Mouse (Mus musculus) MEL (cell line): ENCODE data around the gene Megf8. TPM values are rescaled to one million over a fixed set of nuclear protein-coding genes. Genes with fewer than 3 reads are reported as not detected.

Experiments
- DNase-seq: peaks from one replicate; pipeline ENCODE4 v3.0.0; 2011; ENCODE audit warnings: low read depth, low spot score
- H3K27ac ChIP-seq: 2 replicates; pipeline ENCODE4 v1.5.1; 2012; ENCODE audit warnings: low read depth, mild to moderate bottlenecking, control low read depth, low read length, moderate library complexity; ENCODE audit not compliant: control insufficient read depth
- H3K27me3 ChIP-seq, 2 experiments: fragments of 150-350 bp in 1 of 2; sonication (generic) in 1 of 2; 2 replicates each; pipeline ENCODE4 v1.6.1; 2012; ENCODE audit warnings: low read length in 2 of 2, mild to moderate bottlenecking in 2 of 2, improper control_type of control experiment in 1 of 2, moderate library complexity in 1 of 2; ENCODE audit not compliant: insufficient read depth in 2 of 2, control insufficient read depth in 1 of 2
- H3K36me3 ChIP-seq, 2 experiments: 2 replicates each; pipeline ENCODE4 v1.6.1; 2012 to 2014; ENCODE audit warnings: low read length in 2 of 2, improper control_type of control experiment in 1 of 2, inconsistent platforms in 1 of 2, mild to moderate bottlenecking in 1 of 2; ENCODE audit not compliant: insufficient read depth in 2 of 2, control insufficient read depth in 1 of 2
- H3K4me1 ChIP-seq, 2 experiments: fragments of 150-350 bp in 1 of 2; sonication (generic) in 1 of 2; 2 replicates each; pipeline ENCODE4 v1.6.1; 2012; ENCODE audit warnings: low read length in 2 of 2, improper control_type of control experiment in 1 of 2, mild to moderate bottlenecking in 1 of 2; ENCODE audit not compliant: insufficient read depth in 2 of 2, control insufficient read depth in 1 of 2
- H3K4me3 ChIP-seq, 2 experiments: fragments of 150-350 bp in 1 of 2; sonication (generic) in 1 of 2; 2 replicates each; pipeline ENCODE4 v1.5.1; 2012; ENCODE audit warnings: low read depth in 2 of 2, low read length in 2 of 2, mild to moderate bottlenecking in 2 of 2, moderate library complexity in 2 of 2, control low read depth in 1 of 2, improper control_type of control experiment in 1 of 2; ENCODE audit not compliant: control insufficient read depth in 1 of 2, insufficient read depth in 1 of 2
- H3K79me2 ChIP-seq: 2 replicates; pipeline ENCODE4 v1.6.1; 2012; ENCODE audit warnings: mild to moderate bottlenecking, low read length, moderate library complexity; ENCODE audit not compliant: control insufficient read depth, poor library complexity, insufficient read depth
- H3K9ac ChIP-seq: 2 replicates; pipeline ENCODE4 v1.6.1; 2012; ENCODE audit warnings: low read depth, mild to moderate bottlenecking, control low read depth, low read length, moderate library complexity; ENCODE audit not compliant: control insufficient read depth, poor library complexity, severe bottlenecking
- H3K9me3 ChIP-seq: fragments of 150-350 bp; sonication (generic); replicated peaks from 2 replicates; pipeline ENCODE4 v1.6.1; 2012; ENCODE audit warnings: mild to moderate bottlenecking, low read length, improper control_type of control experiment, moderate library complexity; ENCODE audit not compliant: insufficient read depth
- BHLHE40 ChIP-seq: IDR thresholded peaks from 2 replicates; pipeline ENCODE4 v1.6.1; 2012; ENCODE audit warnings: low read depth, mild to moderate bottlenecking, inconsistent platforms, low read length, improper control_type of control experiment, borderline replicate concordance
- CHD1 ChIP-seq: IDR thresholded peaks from 2 replicates; pipeline ENCODE4 v1.6.1; 2012; ENCODE audit warnings: low read depth, mild to moderate bottlenecking, inconsistent platforms, low read length, improper control_type of control experiment
- CHD2 ChIP-seq: IDR thresholded peaks from 2 replicates; pipeline ENCODE4 v1.6.1; 2011; ENCODE audit warnings: low read length, improper control_type of control experiment
- CTCF ChIP-seq, 3 experiments: IDR thresholded peaks in 2 of 3; conservative IDR thresholded peaks in 1 of 3; 2 replicates each; pipeline ENCODE4 v1.5.1; 2011 to 2012; ENCODE audit warnings: low read length in 3 of 3, low read depth in 2 of 3, mild to moderate bottlenecking in 2 of 3, improper control_type of control experiment in 1 of 3, inconsistent platforms in 1 of 3, mixed read lengths in 1 of 3, moderate library complexity in 1 of 3; ENCODE audit not compliant: control insufficient read depth in 1 of 3, insufficient read depth in 1 of 3, poor library complexity in 1 of 3, severe bottlenecking in 1 of 3
- ELF1 ChIP-seq: IDR thresholded peaks from 2 replicates; pipeline ENCODE4 v1.6.1; 2014; ENCODE audit warnings: low read depth, mild to moderate bottlenecking, inconsistent platforms, low read length, improper control_type of control experiment, moderate library complexity
- EP300 ChIP-seq, 2 experiments: IDR thresholded peaks; 2 replicates each; pipeline ENCODE4 v1.6.1; 2011; ENCODE audit warnings: improper control_type of control experiment in 2 of 2, low read length in 2 of 2, low read depth in 1 of 2, mild to moderate bottlenecking in 1 of 2
- ETS1 ChIP-seq: IDR thresholded peaks from 2 replicates; pipeline ENCODE4 v1.6.1; 2012; ENCODE audit warnings: low read depth, mild to moderate bottlenecking, inconsistent platforms, low read length, improper control_type of control experiment, moderate library complexity
- HCFC1 ChIP-seq: IDR thresholded peaks from 2 replicates; pipeline ENCODE4 v1.6.1; 2012; ENCODE audit warnings: low read depth, mild to moderate bottlenecking, inconsistent platforms, low read length, improper control_type of control experiment, moderate library complexity
- MAX ChIP-seq: IDR thresholded peaks from 2 replicates; pipeline ENCODE4 v1.6.1; 2011; ENCODE audit warnings: low read length, improper control_type of control experiment
- MAZ ChIP-seq: IDR thresholded peaks from 2 replicates; pipeline ENCODE4 v1.6.1; 2012; ENCODE audit warnings: low read depth, mild to moderate bottlenecking, inconsistent platforms, low read length, improper control_type of control experiment
- MXI1 ChIP-seq: IDR thresholded peaks from 2 replicates; pipeline ENCODE4 v1.6.1; 2011; ENCODE audit warnings: mild to moderate bottlenecking, low read depth, low read length, improper control_type of control experiment
- NELFE ChIP-seq: IDR thresholded peaks from 2 replicates; pipeline ENCODE4 v1.6.1; 2011; ENCODE audit warnings: low read depth, low read length, improper control_type of control experiment
- POLR2A ChIP-seq, 2 experiments: IDR thresholded peaks; 2 replicates each; pipeline ENCODE4 v1.6.1; 2011 to 2012; ENCODE audit warnings: low read length in 2 of 2, mild to moderate bottlenecking in 2 of 2, control low read depth in 1 of 2, improper control_type of control experiment in 1 of 2, low read depth in 1 of 2, moderate library complexity in 1 of 2; ENCODE audit not compliant: control insufficient read depth in 1 of 2, insufficient read depth in 1 of 2, poor library complexity in 1 of 2
- RAD21 ChIP-seq: IDR thresholded peaks from 2 replicates; pipeline ENCODE4 v1.6.1; 2011; ENCODE audit warnings: mild to moderate bottlenecking, low read depth, low read length, improper control_type of control experiment
- SIN3A ChIP-seq: IDR thresholded peaks from 2 replicates; pipeline ENCODE4 v1.6.1; 2012; ENCODE audit warnings: low read length, improper control_type of control experiment, inconsistent platforms
- TBP ChIP-seq: IDR thresholded peaks from 2 replicates; pipeline ENCODE4 v1.8.0; 2011; ENCODE audit warnings: low read depth, low read length, improper control_type of control experiment
- TCF12 ChIP-seq: IDR thresholded peaks from 2 replicates; pipeline ENCODE4 v1.6.1; 2014; ENCODE audit warnings: low read depth, mild to moderate bottlenecking, inconsistent platforms, low read length, improper control_type of control experiment, moderate library complexity
- UBTF ChIP-seq: IDR thresholded peaks from 2 replicates; pipeline ENCODE4 v1.6.1; 2012; ENCODE audit warnings: low read depth, mild to moderate bottlenecking, inconsistent platforms, low read length, improper control_type of control experiment, moderate library complexity, borderline replicate concordance; ENCODE audit not compliant: insufficient read depth
- ZC3H11A ChIP-seq: IDR thresholded peaks from 2 replicates; pipeline ENCODE4 v1.6.1; 2012; ENCODE audit warnings: low read depth, mild to moderate bottlenecking, inconsistent platforms, low read length, improper control_type of control experiment
- ZMIZ1 ChIP-seq: IDR thresholded peaks from 2 replicates; pipeline ENCODE4 v1.6.1; 2012; ENCODE audit warnings: low read depth, mild to moderate bottlenecking, inconsistent platforms, low read length, improper control_type of control experiment, moderate library complexity
- polyA plus RNA-seq, 2 experiments: library from polyadenylated mRNA; stranded (reverse) in 1 of 2; unstranded in 1 of 2; fragments of >175 nt in 1 of 2; fragments of >200 nt in 1 of 2; gene quantifications; 2 replicates each; pipeline versions ENCODE4 v1.2.1 to v1.2.4; 2012; ENCODE audit warnings: low replicate concordance in 2 of 2, low read depth in 1 of 2; ENCODE audit not compliant: insufficient read length in 2 of 2, insufficient read depth in 1 of 2, missing spikeins in 1 of 2
- total RNA-seq: library from RNA; depleted of rRNA; stranded (reverse); fragments of 300-350 nt; gene quantifications from 2 replicates; pipeline ENCODE4 v1.2.3, GENCODE M21; 2012

The Megf8 gene
- total and polyA plus RNA-seq, 3 experiments: 12.7 to 22.0 TPM; not detected in 1

DNA sequence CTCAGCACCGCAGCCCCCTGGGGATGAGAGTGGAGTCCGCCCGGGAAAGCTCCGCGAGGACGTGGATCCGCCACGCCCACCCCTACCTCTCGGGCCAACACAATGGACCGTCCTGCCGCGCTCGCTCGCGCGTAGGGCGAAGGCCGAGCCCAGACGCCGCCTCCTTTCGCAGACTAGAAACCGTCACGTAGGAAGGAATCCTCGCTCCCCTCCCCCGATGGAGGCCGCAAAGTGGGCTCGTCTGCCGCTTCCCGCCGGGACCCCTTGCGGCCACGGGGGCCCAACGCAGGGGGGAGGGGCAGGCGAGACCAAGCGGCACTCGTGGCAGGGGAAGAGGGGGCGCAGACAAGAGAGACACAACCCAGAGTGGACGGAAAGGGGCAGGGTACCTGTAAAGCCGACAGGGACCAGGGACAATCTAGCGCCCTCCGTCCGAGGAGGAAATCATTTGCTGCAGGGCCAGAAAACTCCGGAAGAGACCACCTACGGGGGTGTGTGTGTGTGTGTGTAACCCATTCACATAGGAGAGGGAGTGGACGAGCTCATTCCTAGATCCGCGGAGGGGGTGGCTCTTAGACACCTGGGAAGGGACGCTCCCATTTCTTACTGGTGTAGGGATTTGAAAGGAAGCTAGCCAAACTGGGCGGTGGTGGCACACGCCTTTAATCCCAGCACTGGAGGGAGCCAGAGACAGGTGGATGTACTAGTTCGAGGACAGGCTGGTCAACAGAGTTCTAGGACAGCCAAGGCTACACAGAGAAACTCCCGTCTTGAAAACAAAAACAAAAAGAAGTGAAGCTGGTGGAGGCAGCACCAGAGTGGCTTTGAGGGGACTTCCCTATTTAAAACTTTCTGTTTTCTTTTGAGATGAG is 19.3 kb upstream of the Megf8 start, which contains the start of gene Pafah1b3:
Pafah1b3 (minus strand) TSS at position 533 of the 872 bp plus-strand sequence.
- peaks cover 3 to 16% of the 10 kb centered on the region in 2 experiments for H3K4me1 ChIP-seq
- peaks cover 0 to 10% of the 10 kb centered on the region in 2 experiments; a peak in 2 of 4 replicates for H3K36me3 ChIP-seq

DNA sequence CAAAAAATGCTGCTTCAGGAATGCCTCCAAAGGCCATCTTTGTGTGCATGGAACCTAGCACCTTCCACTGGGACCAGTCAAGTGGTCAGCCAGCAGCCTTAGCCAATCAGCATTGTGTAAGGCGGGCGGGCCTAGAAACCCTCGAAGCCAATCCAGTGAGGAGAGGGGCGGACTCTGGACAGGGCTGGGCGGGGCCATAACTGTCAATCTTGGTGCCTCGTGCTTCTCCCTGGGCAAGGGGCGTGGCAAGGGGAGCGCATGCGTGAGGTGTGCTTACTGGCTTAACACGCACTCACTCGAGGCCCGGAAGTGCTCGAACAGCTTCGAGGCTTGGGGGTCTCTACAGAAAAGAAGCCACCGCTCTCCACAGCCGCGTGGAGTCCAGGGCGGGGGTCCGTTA is 15.9 kb upstream of the Megf8 start, which contains the start of gene Prr19:
Prr19 (plus strand) TSS at position 349 of the 400 bp plus-strand sequence.
- Histone ChIP-seq H3K9ac (no peak within 1 kb of the TSS), H3K36me3 (peaks cover 0 to 8% of the 10 kb centered on the region in 2 experiments; a peak in 1 of 4 replicates), H3K9me3 (no peaks in the 10 kb centered on the region), H3K4me1 (peaks cover 3 to 9% of the 10 kb centered on the region in 2 experiments; a peak in 3 of 4 replicates), H3K27ac (no peak within 1 kb of the TSS), H3K27me3 (no peaks in the 10 kb centered on the region), H3K4me3 (no peak within 1 kb of the TSS), H3K79me2 (peaks cover 5% of the 10 kb centered on the region; the same call in 1 of the 2 replicates)
- no peak for TF ChIP-seq EP300 (IDR thresholded peaks at IDR 0.05; ENCODE audit: low read depth in 1 of 2, low read length in 2 of 2)
- TF ChIP-seq MAX: peak; percentile 48; the same call in 1 of the 2 replicates
- peak; percentile 48 for DNase-seq

More for the DNA sequence above, 19.3 kb upstream of the Megf8 start, which contains the start of gene Pafah1b3:
- Histone ChIP-seq H3K27ac (peak within 1 kb of the TSS; percentile 72), H3K4me3 (peak within 1 kb of the TSS; percentile 76 to 82), H3K79me2 (peaks cover 5% of the 10 kb centered on the region; the same call in 1 of the 2 replicates), H3K9ac (peak within 1 kb of the TSS; percentile 74), H3K9me3 (no peaks in the 10 kb centered on the region), H3K27me3 (no peaks in the 10 kb centered on the region)
- DNase-seq: peak; percentile 97
- TF ChIP-seq CTCF (IDR thresholded peaks at IDR 0.05 in 2 of 3, conservative IDR thresholded peaks at IDR 0.05 in 1 of 3; ENCODE audit: control insufficient read depth in 1 of 3, insufficient read depth in 1 of 3, low read depth in 2 of 3, low read length in 3 of 3, poor library complexity in 1 of 3, severe bottlenecking in 1 of 3) (peak in 2 of 3 experiments; percentile 6 to 24; a peak in 1 of 6 replicates), MXI1 (peak; percentile 67), BHLHE40 (no peak), UBTF (0 out of 2 replicates have a peak, but pooled peaks have one; percentile 27), CHD1 (peak; percentile 99), TCF12 (peak; percentile 22; the same call in 1 of the 2 replicates), HCFC1 (peak; percentile 74), ZC3H11A (no peak), SIN3A (peak; percentile 88), ELF1 (peak; percentile 59; the same call in 1 of the 2 replicates), MAZ (peak; percentile 73; the same call in 1 of the 2 replicates), POLR2A (IDR thresholded peaks at IDR 0.05; ENCODE audit: control insufficient read depth in 1 of 2, insufficient read depth in 1 of 2, low read depth in 1 of 2, low read length in 2 of 2, poor library complexity in 1 of 2) (peak; percentile 35 to 62; a peak in 3 of 4 replicates), ZMIZ1 (no peak), ETS1 (0 out of 2 replicates have a peak, but pooled peaks have one; percentile 6), NELFE (peak; percentile 68), CHD2 (no peak), TBP (peak; percentile 83), RAD21 (peak; percentile 19)
